Mouse (Mus musculus) embryonic stem cell, embryonic (primary cell): ENCODE measurements around the gene Olfr1080.
"Not testable (repeated sequence)": the region's sequence is repeated elsewhere in the genome, so short reads cannot be mapped to it uniquely, and the experiment has no call there.

Experiments used
- CTCF ChIA-PET, 4 experiments: fragments of 300-600 bp in 2 of 4; fragments of 350-600 bp in 2 of 4; sonication (Branson Sonifier 250); formaldehyde crosslinking; loops; one replicate each; lab custom pipeline; 2022; ENCODE audit warnings: inconsistent platforms in 2 of 4; lab: Charles Lee
- POLR2A ChIA-PET, 4 experiments: fragments of 300-600 bp in 2 of 4; fragments of 350-600 bp in 2 of 4; sonication (Branson Sonifier 250); formaldehyde crosslinking; loops; one replicate each; lab custom pipeline; 2022; ENCODE audit warnings: antibody characterized with exemption in 4 of 4, inconsistent platforms in 1 of 4; lab: Charles Lee

The Olfr1080 gene

DNA sequence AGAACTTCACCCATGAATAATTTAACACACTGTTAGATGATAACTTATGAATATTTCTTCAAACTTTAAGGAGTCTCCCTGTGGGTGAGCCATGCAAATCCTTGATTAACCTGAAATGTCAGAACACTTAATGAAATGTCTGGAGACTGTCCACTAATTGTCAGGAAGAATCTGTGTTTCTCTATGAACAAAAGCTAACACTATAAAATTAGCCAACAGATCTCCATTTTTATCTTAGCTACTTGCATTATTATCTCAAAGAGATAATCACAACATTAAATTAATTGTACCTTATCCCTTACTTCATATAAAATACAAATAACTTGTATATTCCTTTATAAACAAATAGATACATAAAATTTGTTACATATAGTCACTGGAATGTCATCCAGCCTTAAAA is at the start of gene Olfr1080:
Gene Olfr1080, minus strand, starts transcription at position 101 of the 400 bp plus-strand sequence.
- POLR2A ChIA-PET, CTCF ChIA-PET: not testable (repeated sequence)

DNA sequence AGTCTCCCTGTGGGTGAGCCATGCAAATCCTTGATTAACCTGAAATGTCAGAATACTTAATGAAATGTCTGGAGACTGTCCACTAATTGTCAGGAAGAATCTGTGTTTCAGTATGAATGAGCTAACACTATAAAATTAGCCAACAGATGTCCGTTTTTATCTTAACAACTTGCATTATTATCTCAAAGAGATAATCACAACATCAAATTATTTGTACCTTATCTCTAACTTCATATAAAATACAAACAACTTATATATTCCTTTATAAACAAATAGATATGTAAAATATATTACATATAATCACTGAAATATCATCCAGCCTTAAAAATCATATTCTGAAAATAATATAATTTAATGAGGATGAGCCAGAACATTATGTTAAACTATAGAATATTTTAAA is 40.8 kb upstream of the Olfr1080 start, which contains the start of gene Olfr1082:
Gene Olfr1082, minus strand, starts transcription at position 101 of the 400 bp plus-strand sequence.
- CTCF ChIA-PET, POLR2A ChIA-PET: not testable (repeated sequence)

DNA sequence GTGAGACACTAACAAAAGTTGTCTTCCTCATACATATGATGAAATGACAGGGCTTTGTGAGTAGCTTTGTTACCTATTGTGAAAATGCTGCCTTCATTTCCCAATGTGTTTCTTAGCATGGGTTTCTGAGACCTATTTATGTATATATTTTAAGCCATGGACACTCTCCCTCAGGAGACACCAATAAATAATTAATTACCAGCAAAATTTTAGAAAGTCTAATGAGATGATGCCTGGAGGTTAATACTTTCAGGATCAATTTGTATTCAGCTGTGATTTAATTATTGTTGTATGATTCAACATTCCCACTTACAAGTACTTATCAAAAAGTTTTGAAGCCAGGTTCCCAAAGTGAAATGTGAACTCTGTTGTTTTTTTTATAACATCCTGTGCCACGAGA is 15.7 kb downstream of the Olfr1080 start, which contains the start of gene Olfr1079:
Gene Olfr1079, minus strand, starts transcription at position 101 of the 400 bp plus-strand sequence.
- ChIA-PET POLR2A (no interaction called here), CTCF (no interaction called here)

GRCm38 (mm10) chr2:86530991-86531390 is 27.0 kb downstream of the Olfr1080 start:
- CTCF ChIA-PET, result no interaction called here
- POLR2A ChIA-PET, result no interaction called here

GRCm38 (mm10) chr2:86508161-86508560 is 49.9 kb downstream of the Olfr1080 start, which contains the start of gene Olfr1076:
Gene Olfr1076, plus strand, starts transcription at chr2:86508461.
- ChIA-PET POLR2A (no interaction called here), CTCF (no interaction called here)
